22 mouse cellular contexts compared by ENCODE assay signal in the genomic region with DNA sequence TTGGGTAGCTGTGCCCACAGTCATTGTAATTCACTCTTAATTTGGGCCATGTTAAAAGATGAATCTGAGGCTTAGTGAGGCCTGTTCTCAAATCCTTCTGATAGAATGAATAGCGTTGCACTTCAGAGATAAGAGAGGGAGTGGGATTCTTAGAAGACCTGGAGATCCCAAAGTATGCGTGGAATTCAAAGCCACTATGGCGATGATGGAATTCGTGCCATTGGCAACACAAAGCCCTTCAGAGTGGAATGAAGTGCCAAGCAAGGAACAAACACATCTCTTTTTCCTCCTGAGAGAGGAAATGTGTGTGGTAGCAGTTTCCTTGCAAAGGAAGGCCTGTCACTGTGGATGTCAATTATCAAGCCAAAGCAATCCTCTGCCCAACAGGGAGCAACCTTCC.
"Had no signal": no experiment of that assay in that cellular context is flagged by ENCODE, and none has a peak within 500 bp of the region (broad histone marks: within the 10 kb centered on the region; RNA-seq: fewer than 3 reads in every experiment).

No protein-coding gene starts in this region.

- H3K27me3 ChIP-seq: heart, embryonic 13.5 days; heart, embryonic 15.5 days; hindbrain, embryonic 13.5 days; hindbrain, embryonic 15.5 days; limb, embryonic 12.5 days had no signal

- H3K9me3 ChIP-seq: heart, embryonic 13.5 days; heart, embryonic 15.5 days; hindbrain, embryonic 13.5 days; hindbrain, embryonic 15.5 days; limb, embryonic 10.5 days; limb, embryonic 12.5 days had no signal

- H3K4me3 ChIP-seq: heart, adult 2 months; heart, embryonic 13.5 days; heart, embryonic 15.5 days; hindbrain, embryonic 13.5 days; hindbrain, embryonic 15.5 days; layer of hippocampus, adult 2 months; left cerebral cortex, adult 2 months; limb, embryonic 10.5 days; limb, embryonic 12.5 days had no signal

- H3K4me1 ChIP-seq: heart, embryonic 15.5 days; hindbrain, embryonic 13.5 days; hindbrain, embryonic 15.5 days; limb, embryonic 10.5 days; limb, embryonic 12.5 days had no signal

- ATAC-seq: hindbrain, postnatal 0 days; intestine, embryonic 16.5 days had no signal

- H3K27ac ChIP-seq: heart, adult 2 months; heart, embryonic 13.5 days; heart, embryonic 15.5 days; hindbrain, embryonic 13.5 days; hindbrain, embryonic 15.5 days; hindbrain, postnatal 0 days; layer of hippocampus, adult 2 months; left cerebral cortex, adult 2 months; limb, embryonic 10.5 days; limb, embryonic 12.5 days had no signal

- DNase-seq: gastrocnemius, postnatal 14 days; gastrocnemius, postnatal 36 days; heart, adult 2 months; heart, postnatal 14 days; heart, postnatal 36 days; kidney, adult 11 months; kidney, adult 2 months; kidney, postnatal 10 days; kidney, postnatal 25 days; kidney, postnatal 4 days; liver had no signal

- H3K4me2 ChIP-seq: heart, embryonic 11.5 days; heart, embryonic 13.5 days; heart, embryonic 15.5 days; hindbrain, embryonic 13.5 days; hindbrain, embryonic 15.5 days; limb, embryonic 12.5 days had no signal

- H3K36me3 ChIP-seq: heart, embryonic 13.5 days; heart, embryonic 15.5 days; hindbrain, embryonic 13.5 days; hindbrain, embryonic 15.5 days; limb, embryonic 10.5 days; limb, embryonic 12.5 days had no signal

- H3K9ac ChIP-seq: heart, embryonic 13.5 days; heart, embryonic 15.5 days; hindbrain, embryonic 13.5 days; hindbrain, embryonic 15.5 days; limb, embryonic 12.5 days had no signal
